Comparison of ENCODE assay signal across 8 mouse cellular contexts in the genomic region with DNA sequence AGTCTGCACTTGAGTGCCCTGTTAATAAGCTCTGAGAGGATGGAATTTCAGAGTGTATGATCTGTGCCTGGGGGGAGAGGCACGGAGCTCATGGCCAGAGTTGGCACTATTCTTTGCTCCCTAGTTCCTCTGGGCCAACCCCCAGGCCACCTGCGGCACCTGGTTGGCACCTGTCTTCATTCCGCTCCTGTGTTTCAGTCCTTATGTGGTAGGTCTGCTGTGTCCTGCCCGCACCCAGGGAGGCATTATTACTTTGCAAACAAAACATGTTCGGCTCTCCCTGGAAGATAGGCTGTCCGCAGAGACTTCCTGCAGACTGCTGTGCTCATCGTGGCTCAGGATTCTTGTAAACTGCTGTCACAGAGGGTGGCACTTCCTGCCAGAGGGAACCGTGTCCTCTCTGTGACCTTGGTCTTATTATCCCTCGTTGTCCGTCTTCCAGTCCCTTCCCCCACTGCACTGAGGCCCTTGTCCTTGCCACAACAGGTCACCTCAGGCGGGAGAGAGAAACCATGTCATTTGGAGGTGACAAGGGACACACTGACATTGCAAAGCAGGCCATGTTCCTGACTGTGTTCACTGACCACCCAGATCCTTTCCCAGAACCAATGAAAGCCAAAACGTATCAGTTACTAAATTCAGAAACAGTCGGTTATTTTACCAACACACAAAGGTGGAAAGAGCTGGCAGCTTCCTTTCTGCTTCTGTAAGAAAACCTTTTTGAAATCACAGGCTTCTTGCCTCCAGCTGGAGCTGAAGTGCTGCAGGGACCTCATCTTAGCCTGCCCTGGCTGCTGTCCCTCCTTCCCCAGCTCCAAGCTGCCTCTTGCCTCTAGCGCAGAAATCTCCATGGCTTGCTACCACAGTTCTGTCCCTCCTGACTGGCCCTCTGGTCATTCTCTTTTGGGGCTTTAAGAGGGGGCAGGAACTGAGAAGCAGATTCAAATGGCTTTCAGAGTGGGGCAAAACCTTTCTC.
DNase-seq lines count a peak whose midpoint lies in the region; ATAC-seq and TF ChIP-seq lines count a peak whose summit lies in the region.

No protein-coding gene starts in this region.

- TF ChIP-seq POLR2A in thymus, adult 2 months (IDR thresholded peaks at IDR 0.05; ENCODE audit: control insufficient read depth, extremely low read depth, insufficient read depth, low read length, poor library complexity): no peak

- no peak overlapping the region for H3K4me3 ChIP-seq in hindbrain, embryonic 10.5 days
- no peak overlapping the region for H3K4me3 ChIP-seq in hindbrain, embryonic 12.5 days
- H3K4me3 ChIP-seq in hindbrain, embryonic 14.5 days (replicated peaks; ENCODE audit: low read length): no peak overlapping the region
- H3K4me3 ChIP-seq in liver, embryonic 15.5 days (replicated peaks): no peak overlapping the region
- no peak overlapping the region for H3K4me3 ChIP-seq in neural tube, embryonic 11.5 days (ENCODE audit: low read depth, low read length)
- H3K4me3 ChIP-seq in thymus, adult 2 months (ENCODE audit: control insufficient read depth, insufficient read depth, low read length): no peak overlapping the region

- H3K27ac ChIP-seq in hindbrain, embryonic 10.5 days: peak overlapping the region; percentile 83
- H3K27ac ChIP-seq in hindbrain, embryonic 12.5 days: no peak overlapping the region
- peak overlapping the region; percentile 47; the same call in 1 of the 2 replicates for H3K27ac ChIP-seq in hindbrain, embryonic 14.5 days
- H3K27ac ChIP-seq in liver, embryonic 15.5 days (replicated peaks): no peak overlapping the region
- peak overlapping the region; percentile 61; the same call in 1 of the 2 replicates for H3K27ac ChIP-seq in neural tube, embryonic 11.5 days (ENCODE audit: low read depth, low read length)
- H3K27ac ChIP-seq in thymus, adult 2 months (ENCODE audit: control insufficient read depth, insufficient read depth, low read length): no peak overlapping the region

- H3K9ac ChIP-seq in hindbrain, embryonic 12.5 days: no peak overlapping the region
- H3K9ac ChIP-seq in hindbrain, embryonic 14.5 days: no peak overlapping the region
- H3K9ac ChIP-seq in liver, embryonic 15.5 days: no peak overlapping the region
- no peak overlapping the region for H3K9ac ChIP-seq in neural tube, embryonic 11.5 days (ENCODE audit: low read length)

- no peak overlapping the region for H3K4me2 ChIP-seq in hindbrain, embryonic 12.5 days (replicated peaks)
- no peak overlapping the region for H3K4me2 ChIP-seq in hindbrain, embryonic 14.5 days (replicated peaks)
- H3K4me2 ChIP-seq in liver, embryonic 15.5 days: no peak overlapping the region
- no peak overlapping the region for H3K4me2 ChIP-seq in neural tube, embryonic 11.5 days (ENCODE audit: low read depth)

- TF ChIP-seq CTCF in thymus, adult 2 months (IDR thresholded peaks at IDR 0.05; ENCODE audit: borderline replicate concordance, control insufficient read depth, extremely low read depth, insufficient read depth, low read length, poor library complexity): no peak

- no peaks in the 10 kb centered on the region for H3K27me3 ChIP-seq in hindbrain, embryonic 10.5 days (ENCODE audit: insufficient read depth, poor library complexity, severe bottlenecking)
- H3K27me3 ChIP-seq in hindbrain, embryonic 12.5 days: no peaks in the 10 kb centered on the region
- no peaks in the 10 kb centered on the region for H3K27me3 ChIP-seq in hindbrain, embryonic 14.5 days (ENCODE audit: control insufficient read depth, insufficient read depth, low read length)
- no peaks in the 10 kb centered on the region for H3K27me3 ChIP-seq in liver, embryonic 15.5 days
- H3K27me3 ChIP-seq in neural tube, embryonic 11.5 days (ENCODE audit: control insufficient read depth, insufficient read depth, low read length): no peaks in the 10 kb centered on the region
- H3K27me3 ChIP-seq in thymus, adult 2 months (ENCODE audit: control insufficient read depth, insufficient read depth, low read length): no peaks in the 10 kb centered on the region

- ATAC-seq in hindbrain, embryonic 12.5 days (ENCODE audit: low FRiP score): no peak
- no peak for ATAC-seq in hindbrain, embryonic 14.5 days (ENCODE audit: low FRiP score)
- ATAC-seq in liver, embryonic 15.5 days (ENCODE audit: insufficient read depth): peak; percentile 40; the same call in 1 of the 2 replicates
- peak; percentile 45; the same call in 1 of the 2 replicates for ATAC-seq in neural tube, embryonic 11.5 days (ENCODE audit: insufficient read depth, low FRiP score, low TSS enrichment)

- WGBS in hindbrain, embryonic 10.5 days: 22% methylated on average over 14 of the region's 14 CpGs
- 14% methylated on average over 14 of the region's 14 CpGs for WGBS in hindbrain, embryonic 12.5 days
- WGBS in hindbrain, embryonic 14.5 days: 18% methylated on average over 14 of the region's 14 CpGs
- 19% methylated on average over 14 of the region's 14 CpGs for WGBS in liver, embryonic 15.5 days (ENCODE audit: insufficient replicate concordance)
- WGBS in neural tube, embryonic 11.5 days: 13% methylated on average over 14 of the region's 14 CpGs
- 34% methylated on average over 14 of the region's 14 CpGs for WGBS in thymus, adult 2 months

- H3K9me3 ChIP-seq in hindbrain, embryonic 10.5 days: no peaks in the 10 kb centered on the region
- H3K9me3 ChIP-seq in hindbrain, embryonic 12.5 days (replicated peaks): no peaks in the 10 kb centered on the region
- no peaks in the 10 kb centered on the region for H3K9me3 ChIP-seq in hindbrain, embryonic 14.5 days (ENCODE audit: control insufficient read depth, low read length)
- H3K9me3 ChIP-seq in liver, embryonic 15.5 days (replicated peaks): no peaks in the 10 kb centered on the region
- no peaks in the 10 kb centered on the region for H3K9me3 ChIP-seq in neural tube, embryonic 11.5 days (ENCODE audit: control insufficient read depth, low read length)

- DNase-seq in hindbrain, embryonic 10.5 days (ENCODE audit: low spot score): peak; percentile 43
- DNase-seq in cerebellum, postnatal 36 days: peak; percentile 75 to 80
- DNase-seq in hindbrain, embryonic 14.5 days (ENCODE audit: low spot score): no peak
- peak; percentile 58 for DNase-seq in neural tube, embryonic 11.5 days (ENCODE audit: low spot score)
- no peak for DNase-seq in thymus, adult 2 months
- DNase-seq in frontal cortex, postnatal 36 days (ENCODE audit: low spot score in 2 of 2): no peak

- H3K36me3 ChIP-seq in hindbrain, embryonic 10.5 days: no peaks in the 10 kb centered on the region
- H3K36me3 ChIP-seq in hindbrain, embryonic 12.5 days: no peaks in the 10 kb centered on the region
- H3K36me3 ChIP-seq in hindbrain, embryonic 14.5 days (replicated peaks; ENCODE audit: control insufficient read depth, insufficient read depth): no peaks in the 10 kb centered on the region
- no peaks in the 10 kb centered on the region for H3K36me3 ChIP-seq in liver, embryonic 15.5 days (replicated peaks)
- H3K36me3 ChIP-seq in neural tube, embryonic 11.5 days (ENCODE audit: control insufficient read depth, insufficient read depth, low read length): no peaks in the 10 kb centered on the region
- H3K36me3 ChIP-seq in thymus, adult 2 months (ENCODE audit: control insufficient read depth, insufficient read depth, low read length): no peaks in the 10 kb centered on the region

- H3K4me1 ChIP-seq in hindbrain, embryonic 10.5 days (replicated peaks): peaks cover 61% of the 10 kb centered on the region
- peaks cover 31% of the 10 kb centered on the region for H3K4me1 ChIP-seq in hindbrain, embryonic 12.5 days
- H3K4me1 ChIP-seq in hindbrain, embryonic 14.5 days (replicated peaks; ENCODE audit: control insufficient read depth, insufficient read depth, low read length): peaks cover 41% of the 10 kb centered on the region
- H3K4me1 ChIP-seq in liver, embryonic 15.5 days (replicated peaks): 0 out of 2 replicates have a peak, but pooled peaks cover 8% of the 10 kb centered on the region
- H3K4me1 ChIP-seq in neural tube, embryonic 11.5 days (ENCODE audit: control insufficient read depth, insufficient read depth, low read length): peaks cover 30% of the 10 kb centered on the region
- H3K4me1 ChIP-seq in thymus, adult 2 months (replicated peaks; ENCODE audit: control insufficient read depth, insufficient read depth, low read length): peaks cover 6% of the 10 kb centered on the region; the same call in 1 of the 2 replicates

Comparison
In these comparisons a context has a peak if more than half of its experiments do, and no peak if none do; other contexts are left out.
1. DNase-seq: peak in hindbrain, embryonic 10.5 days (single experiment), cerebellum, postnatal 36 days (2 of 2) and neural tube, embryonic 11.5 days (single experiment); none in hindbrain, embryonic 14.5 days (single experiment), thymus, adult 2 months (single experiment) and frontal cortex, postnatal 36 days (0 of 2).
2. H3K27ac ChIP-seq: peak in hindbrain, embryonic 10.5 days (single experiment), hindbrain, embryonic 14.5 days (single experiment) and neural tube, embryonic 11.5 days (single experiment); none in hindbrain, embryonic 12.5 days (single experiment), liver, embryonic 15.5 days (single experiment) and thymus, adult 2 months (single experiment).
3. ATAC-seq: peak in liver, embryonic 15.5 days (single experiment) and neural tube, embryonic 11.5 days (single experiment); none in hindbrain, embryonic 12.5 days (single experiment) and hindbrain, embryonic 14.5 days (single experiment).